Mouse (Mus musculus): Measurements from ENCODE around the gene Cep104.
A peak's percentile ranks its signal among the peaks of the same experiment; 100 is the strongest.

The Cep104 gene

DNA sequence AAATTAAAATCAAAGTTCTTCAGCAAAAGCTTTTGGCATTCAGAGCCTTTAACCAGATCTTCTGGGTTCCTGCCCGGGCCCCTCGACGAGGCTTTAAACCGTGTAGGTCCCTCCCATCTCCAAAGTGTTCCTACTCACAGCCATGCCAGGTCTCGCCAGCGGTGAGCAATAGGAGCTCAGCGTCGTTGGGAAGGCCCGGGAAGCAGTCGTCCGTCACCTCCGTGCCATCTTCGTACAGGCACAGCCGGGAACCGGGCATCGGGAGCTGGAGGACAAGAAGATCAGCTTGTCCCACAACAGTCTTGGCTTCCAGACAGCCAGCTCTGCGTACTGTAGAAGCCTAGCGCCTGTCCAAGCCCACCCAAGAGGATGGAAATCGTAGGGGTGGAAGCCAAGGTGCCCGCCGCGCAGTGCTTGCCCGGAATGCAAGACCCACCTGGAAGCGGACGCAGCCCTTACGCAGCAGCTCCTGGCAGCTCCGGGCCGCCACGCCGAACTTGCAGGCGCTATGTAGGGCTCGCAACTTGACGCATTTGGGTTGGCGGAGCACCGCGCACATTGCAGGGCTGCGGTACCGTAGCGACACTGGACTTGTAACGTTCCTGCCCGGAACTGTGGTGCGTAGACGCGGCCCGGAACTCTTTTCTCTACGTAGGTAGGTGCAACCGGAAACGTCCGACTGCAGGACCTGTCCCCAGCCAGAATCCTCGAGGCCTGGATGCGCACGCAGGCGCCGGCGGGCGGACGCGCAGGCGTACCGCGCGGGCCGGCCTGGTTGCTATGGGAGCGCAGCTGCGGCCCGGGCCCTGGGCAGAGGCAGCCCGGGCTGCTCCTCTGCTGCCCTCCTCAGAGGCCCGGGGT lies at the start of gene Cep104, which contains the start of gene Dffb:
Cep104 (plus strand) TSS at position 764 of the 861 bp plus-strand sequence.
Dffb (minus strand) TSS at position 696 of the 861 bp plus-strand sequence.
- peak; percentile 89 for DNase-seq (ENCODE audit: low read depth, low spot score)

DNA sequence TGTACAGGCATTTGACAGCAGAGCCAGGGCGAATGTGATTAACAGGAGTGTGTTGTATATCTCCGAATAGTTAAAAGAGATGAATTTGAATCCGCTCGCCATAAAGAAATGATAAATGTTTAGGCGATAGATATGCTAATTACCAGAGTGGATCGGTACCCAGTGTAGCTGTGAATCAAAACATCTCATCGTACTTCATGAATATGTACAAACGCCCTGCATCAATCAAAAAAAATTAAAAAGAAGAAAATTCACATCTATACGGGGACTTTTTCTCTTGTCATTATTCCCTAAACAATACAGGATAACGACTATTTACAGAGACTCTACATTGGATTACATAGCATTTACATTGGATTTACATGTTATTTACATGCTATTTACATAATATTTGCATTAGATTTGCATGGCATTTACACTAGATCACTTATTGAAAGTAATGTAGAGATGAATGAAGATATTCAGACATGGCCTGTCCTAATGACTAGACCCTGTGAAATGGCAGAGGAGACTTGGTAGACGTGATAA lies 46.2 kb upstream of the Cep104 start:
- DNase-seq (ENCODE audit: low read depth, low spot score), result no peak

DNA sequence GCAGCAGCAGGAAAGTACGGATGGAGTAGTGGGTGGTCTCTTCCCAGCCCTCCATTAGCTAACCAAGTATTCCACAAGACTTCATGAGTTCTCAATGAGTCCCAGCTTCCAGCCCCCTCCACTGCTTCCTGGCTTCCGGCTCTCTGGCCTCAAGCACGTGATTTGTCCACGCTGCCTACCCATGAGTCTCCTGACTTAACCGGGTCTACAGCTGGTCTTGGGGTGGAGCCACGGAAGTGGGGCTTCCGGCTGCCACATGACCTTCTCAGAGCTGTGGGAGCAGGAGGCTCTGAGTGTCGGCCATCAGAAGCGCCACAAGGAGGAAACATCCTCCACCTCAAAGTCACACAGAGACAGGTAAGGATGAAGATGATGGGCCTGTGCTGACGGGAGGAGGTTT lies 45.6 kb upstream of the Cep104 start:
- no peak for DNase-seq (ENCODE audit: low read depth, low spot score)

DNA sequence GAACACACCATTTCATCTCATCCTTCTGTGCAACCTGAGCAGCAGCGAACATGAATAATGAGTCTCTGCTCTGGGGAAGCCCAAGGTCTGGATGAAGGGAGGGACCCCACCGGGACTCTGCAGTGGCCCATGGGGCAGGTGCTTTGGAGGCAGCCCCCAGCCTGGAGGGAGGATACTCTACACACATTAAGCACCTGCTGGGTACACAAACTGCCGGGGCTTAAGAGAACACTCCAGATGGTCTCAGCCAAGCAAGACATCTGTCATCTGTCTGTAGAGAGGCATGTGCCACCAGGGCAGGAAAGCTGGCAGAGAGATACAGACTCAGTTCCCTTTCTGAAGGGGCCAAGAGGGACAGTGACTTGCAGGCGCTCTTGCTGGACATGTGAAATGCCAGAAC lies 45.1 kb upstream of the Cep104 start:
- no peak for DNase-seq (ENCODE audit: low read depth, low spot score)

DNA sequence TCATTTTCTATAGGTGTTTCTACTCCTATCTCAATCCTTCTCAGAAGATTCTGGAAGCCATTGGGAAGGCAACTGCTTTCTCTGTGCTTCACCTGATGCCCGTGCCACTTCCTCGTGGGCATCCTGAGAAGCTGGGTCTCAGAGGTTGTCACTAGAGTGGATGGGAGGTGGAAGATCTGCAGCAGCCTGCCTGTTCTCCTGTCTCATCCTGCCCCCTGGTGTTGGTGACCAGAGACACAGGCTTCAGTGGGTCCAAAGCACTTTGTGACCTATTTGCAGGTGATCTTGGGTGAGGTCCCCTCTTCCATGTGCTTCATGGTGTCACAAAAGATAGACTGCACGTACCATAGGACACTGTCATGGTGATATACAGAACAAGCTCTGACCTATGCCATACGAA lies 31.8 kb upstream of the Cep104 start:
- peak; percentile 41 for DNase-seq (ENCODE audit: low read depth, low spot score)

DNA sequence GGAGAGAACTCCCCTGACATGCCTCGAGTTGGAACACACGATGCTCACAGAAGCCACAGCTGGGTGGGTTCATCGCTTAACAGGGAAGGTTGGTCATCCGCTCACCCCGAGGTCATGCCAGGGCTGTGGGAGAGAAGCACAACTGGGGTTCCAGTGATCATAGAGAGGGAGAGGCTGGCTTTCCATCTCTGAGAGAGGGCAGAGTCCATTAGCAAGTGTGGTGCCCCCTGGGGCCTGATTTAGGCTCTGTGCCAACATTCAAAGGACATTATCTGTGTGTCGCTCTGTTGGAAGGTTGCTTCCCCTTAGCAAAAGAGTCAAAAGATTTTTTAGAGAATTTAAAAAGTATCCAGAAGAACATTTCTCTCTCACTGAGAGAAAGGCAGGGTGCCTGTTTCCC lies 30.7 kb upstream of the Cep104 start:
- no peak for DNase-seq (ENCODE audit: low read depth, low spot score)

DNA sequence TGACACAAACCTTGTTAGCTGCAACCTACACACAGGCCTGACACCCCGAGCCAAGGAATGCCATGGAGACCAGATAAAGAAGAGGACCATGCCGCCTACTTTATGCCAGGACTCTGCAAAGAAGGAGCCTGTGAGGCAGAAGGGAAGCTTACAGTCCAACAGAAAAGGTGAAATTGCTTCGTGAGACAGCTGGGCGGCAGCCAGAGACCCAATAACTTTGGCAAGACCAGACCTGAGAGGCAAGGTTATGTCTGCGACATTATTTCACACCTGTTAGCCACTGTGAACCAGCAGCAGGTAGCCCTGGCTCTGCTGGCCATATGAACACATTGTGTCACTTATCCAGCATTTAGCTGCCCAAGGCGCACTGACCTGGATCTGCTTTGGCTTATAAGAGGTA lies 29.3 kb upstream of the Cep104 start:
- no peak for DNase-seq (ENCODE audit: low read depth, low spot score)

DNA sequence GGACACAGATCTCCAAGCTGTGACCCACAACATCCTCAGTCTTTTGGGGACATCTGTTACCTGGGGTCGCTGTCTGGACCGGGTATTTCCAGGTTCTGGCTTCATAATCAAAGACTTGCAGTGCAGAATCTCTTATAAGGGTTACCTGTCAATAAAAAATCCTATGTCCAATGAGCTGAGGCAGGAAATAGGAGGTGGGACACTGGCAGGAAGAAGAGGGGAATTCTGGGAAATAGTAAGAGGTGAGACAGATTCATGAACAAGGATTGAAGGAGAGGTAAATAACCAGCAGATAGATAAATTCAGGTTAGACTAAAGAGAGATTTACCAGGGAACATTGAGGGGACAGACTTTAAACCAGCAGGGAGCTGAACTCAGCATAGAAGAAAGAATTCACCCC lies 24.6 kb upstream of the Cep104 start:
- DNase-seq (ENCODE audit: low read depth, low spot score), result peak; percentile 59

DNA sequence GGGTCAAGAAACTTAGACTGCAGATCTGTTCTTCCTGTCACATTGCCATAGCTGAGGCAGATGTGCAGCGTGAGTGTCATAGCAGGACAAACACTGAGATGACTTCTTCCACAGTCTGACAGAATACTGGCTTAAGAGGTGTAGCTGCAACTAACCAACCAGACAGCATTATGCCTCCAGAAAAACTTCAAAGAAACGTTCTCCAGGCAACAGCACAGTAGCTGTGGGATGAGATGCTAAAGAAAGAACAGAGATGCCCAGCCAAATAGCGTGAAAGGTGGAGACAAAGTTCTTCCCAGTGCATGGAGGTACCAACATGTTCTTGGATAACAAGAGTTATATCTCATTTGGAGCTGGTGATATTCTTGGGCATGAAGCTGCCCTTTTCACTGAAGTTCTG lies 23.8 kb upstream of the Cep104 start:
- no peak for DNase-seq (ENCODE audit: low read depth, low spot score)

DNA sequence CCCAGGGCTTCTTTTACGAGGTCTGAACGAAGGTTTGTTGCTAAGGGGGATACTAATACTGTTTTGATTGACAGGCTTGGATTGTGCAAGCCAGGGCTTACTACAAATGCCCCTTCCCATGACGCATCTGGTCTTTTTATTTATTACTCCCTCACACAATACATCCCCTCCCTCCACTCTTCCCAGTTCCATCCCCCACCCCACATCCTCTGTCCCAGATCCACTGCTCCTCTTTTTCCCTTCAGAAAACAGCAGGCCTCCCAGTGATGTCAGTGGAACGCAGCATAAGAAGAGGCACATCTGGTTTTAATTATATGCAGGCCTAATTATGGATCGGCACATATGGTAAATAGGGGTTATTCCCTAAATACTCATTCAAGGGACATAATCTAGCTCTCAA lies 23.3 kb upstream of the Cep104 start:
- DNase-seq (ENCODE audit: low read depth, low spot score), result no peak

DNA sequence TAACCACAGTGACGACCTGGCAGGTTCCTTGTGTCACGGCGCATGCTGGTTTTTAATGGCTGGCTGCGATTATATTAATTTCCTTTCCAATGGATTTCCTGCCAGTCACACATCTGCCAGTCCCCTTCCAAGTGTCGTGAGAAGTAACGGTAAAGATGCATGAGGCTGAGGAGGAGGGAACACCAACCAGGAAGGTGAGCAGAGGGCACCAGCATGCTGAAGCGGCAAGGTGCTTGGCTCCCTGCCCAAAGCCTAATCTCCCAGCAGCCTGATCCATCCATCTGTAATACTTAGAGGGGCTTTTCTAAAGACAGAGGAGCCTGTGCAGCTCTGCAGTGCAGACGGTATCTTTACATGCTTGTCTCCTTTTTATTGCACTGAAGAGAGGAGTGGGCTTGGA lies 19.3 kb upstream of the Cep104 start:
- DNase-seq (ENCODE audit: low read depth, low spot score), result no peak

DNA sequence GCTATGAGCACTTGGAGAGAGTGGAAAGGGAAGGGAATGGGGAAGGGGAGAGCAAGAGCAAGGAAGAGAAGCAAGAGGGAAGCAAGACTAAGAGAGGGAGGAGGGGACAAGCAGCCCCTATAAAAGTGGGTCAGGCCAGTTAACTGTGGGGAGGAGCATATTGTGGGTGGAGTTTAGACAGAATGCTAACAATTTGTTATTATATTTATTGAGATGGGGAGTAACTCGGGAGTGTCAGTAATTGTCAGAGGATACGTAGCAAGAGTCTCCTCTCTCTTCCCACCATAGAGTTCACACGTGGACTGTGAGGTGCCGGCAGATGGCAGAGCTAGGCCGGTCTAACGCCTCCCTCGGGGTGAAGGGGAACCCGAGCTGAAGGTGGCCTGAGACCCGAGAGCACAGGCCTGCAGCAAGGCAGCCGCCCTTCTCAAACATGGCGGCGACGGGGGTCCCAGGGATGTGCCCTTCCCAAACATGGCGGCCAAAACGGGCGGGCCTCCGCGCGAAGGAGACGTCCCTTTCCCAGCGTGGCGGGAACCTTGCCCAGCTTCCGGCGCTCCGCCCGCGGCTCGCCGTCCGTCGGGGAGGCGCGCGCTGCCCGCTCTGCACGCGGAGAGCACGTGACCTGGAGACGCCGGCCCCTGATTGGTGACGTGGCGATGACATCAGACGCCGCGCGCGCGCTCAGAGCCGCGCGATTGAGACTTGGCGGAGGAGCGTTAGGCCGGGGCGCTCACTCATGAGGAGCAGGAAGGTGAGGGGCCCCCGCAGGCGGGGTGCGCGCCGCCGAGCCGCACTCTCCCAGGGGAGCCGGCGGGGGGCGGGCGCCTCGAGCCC lies 18.2 kb upstream of the Cep104 start, which contains the start of gene A430005L14Rik:
A430005L14Rik (plus strand) TSS at position 669 of the 837 bp plus-strand sequence.
- DNase-seq (ENCODE audit: low read depth, low spot score), result peak; percentile 92

DNA sequence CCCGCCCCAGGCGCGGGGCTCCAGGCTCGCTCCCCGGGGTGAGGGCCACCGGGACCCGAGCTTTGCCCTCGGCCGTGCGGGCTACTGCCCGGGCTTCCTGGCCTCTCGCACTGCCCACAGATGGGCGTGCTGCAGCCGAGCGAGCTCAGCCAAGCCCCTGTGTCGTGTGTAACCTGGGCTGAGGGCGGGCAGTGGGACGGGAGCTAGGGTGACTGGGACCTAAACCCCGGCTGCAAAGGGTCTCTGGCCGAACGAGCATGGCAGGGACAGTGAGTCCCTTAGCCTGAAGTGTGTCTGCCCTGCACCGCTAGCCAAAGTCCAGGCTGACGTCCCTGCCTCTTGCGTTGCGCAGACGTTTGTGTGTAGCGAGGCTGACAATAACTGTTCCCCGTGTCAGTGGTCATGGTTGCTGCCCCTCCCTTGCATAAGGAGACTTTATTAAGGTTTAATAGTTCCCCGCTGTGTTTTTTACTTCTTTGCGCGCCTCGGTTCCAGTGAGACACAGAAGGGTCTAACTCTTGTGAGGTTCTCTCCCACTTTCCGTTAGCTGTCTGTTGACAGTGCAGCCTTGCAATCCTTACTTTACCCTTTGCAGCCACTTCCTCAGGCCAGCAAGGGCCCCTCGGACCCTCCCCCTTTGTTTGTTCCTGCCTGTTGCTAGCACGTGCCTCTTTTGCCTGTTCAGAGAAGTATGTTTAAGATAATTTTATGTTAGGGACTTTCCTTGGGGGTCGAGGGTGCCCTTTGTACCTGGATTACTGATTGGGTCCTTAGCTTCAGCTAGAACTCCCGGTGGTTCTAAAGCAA lies 17.3 kb upstream of the Cep104 start:
- peak; percentile 54 for DNase-seq (ENCODE audit: low read depth, low spot score)

DNA sequence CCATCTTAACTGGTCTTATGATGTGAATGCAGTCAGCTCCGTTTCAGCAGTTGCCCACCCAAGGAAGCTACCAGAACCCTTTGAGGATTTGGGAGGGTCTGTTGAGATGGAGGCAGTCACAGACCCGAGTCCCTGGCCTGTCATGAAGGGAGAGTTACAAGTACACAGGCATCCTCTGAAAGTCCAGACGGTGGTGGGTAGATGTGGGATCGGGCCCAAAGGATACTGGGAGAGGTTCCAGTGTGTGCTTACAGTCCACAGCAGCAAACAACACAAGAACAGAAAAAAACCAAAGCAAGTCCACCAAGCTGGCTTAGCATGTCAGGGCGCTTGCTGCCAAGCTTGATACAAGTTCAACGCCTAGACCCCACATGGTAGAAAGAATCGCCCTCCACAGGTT lies 12.4 kb upstream of the Cep104 start:
- no peak for DNase-seq (ENCODE audit: low read depth, low spot score)

DNA sequence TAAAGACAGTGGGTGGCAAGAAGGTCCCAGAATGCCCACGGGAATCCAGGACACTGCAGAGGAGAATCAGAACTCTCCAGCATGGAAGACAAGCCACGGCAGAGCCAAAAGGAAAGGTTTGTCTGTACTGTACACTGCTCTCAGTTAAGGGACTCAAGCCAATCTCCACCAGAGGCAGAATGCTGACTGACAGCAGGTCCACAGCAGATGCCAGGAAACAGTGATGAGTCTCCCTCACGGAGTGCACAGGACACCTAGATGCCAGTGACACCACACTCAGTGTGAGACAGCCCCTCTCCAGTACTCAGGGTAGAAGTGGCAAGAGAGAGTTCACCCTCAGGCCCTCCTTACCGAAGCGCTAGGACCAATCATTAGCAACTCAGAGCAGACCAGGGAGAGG lies 8.3 kb upstream of the Cep104 start:
- no peak for DNase-seq (ENCODE audit: low read depth, low spot score)

DNA sequence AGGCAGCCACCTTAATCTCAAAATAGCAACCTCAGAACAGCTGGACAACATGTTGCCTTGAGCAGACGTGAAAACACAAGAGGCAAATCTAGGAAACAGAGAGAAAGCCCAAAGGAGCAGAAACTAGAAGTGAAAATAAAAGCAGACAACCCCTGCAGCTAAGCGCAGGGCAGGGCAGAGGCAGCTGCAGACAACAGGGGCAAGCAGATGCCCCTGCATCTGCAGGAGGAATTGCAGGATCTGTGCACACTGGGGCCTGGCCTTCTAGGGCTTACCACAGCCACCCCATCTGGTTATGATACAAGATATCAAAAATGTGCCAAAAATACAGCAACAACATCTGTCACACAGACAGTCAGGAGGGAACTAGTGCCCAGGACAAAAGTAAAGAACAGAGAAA lies 7.4 kb upstream of the Cep104 start:
- DNase-seq (ENCODE audit: low read depth, low spot score), result no peak

DNA sequence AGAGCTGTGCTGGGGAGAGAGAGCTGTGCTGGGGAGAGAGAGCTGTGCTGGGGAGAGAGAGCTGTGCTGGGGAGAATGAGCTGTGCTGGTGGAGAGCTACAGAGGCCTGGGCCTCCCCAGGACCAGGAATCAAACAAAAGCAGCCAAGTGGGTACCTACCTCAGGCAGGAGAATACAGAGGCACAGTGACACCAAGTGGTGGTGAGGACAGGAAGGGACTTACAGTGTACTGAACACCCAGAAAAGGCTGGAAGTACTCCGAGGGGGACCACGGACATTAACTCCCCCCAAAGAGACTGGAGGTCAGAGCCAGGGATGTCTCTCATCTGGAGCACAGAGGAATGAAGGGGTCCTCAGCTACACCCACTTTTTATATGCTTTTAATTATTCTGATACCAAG lies 6.9 kb upstream of the Cep104 start:
- DNase-seq (ENCODE audit: low read depth, low spot score), result no peak

DNA sequence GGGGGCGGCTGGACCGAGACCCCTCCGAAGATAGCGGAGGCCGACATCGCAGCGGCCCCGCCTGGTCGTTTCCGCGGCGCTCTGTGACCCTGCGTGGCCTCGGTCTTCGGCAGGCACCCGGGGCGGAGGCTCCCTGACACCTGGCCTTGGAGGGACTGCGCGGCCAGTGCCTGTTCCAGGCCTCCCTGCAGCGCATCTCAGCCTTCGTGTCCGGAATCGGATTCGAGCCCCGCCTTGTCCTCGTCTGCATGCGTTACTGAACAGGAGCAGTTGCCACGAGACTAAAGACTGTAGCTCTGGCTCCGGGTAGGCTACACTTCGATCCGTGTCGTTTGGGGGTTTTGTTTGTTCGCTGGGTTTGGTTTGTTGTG lies 283 bp downstream of the Cep104 start:
- DNase-seq (ENCODE audit: low read depth, low spot score), result peak; percentile 42

DNA sequence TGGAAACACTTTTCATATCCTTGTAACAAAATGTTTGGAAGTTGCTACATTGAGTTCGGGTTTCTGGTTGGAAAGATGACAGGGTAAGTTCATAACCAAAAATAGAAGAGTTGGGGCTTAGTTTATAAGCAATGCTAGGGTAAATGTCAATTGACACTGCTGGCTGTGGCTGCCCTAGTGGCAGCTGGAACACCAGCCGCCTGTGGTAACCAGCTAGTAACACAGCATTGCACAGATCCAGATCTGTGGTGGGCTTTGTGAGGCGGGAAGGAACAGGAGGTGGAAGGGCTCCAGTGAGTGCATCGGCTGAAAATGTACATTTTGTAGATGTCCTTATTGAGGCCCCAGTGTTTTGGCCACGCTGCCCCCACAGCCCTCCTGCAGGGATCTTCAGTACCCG lies 774 bp downstream of the Cep104 start:
- peak; percentile 17 for DNase-seq (ENCODE audit: low read depth, low spot score)

DNA sequence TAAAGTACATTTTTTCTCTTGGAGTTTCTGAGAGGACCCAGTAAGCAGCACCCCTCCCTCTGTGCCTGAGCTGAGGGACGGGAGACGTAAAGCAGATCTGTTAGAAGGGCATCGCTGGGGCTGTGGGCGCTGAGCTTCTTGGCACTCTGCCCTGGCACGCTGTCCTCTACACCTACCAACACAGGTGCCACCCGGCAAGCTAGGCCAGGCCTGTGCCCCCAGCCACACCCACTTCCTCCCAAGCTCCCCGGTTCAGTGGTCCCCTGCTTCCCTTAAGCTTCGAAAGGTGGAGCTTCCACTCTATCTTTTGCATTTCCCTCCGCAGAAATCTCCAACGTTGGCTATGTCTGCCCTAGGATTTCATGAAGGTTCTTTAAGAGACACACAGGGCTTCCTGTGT lies 4.2 kb downstream of the Cep104 start:
- DNase-seq (ENCODE audit: low read depth, low spot score), result no peak

DNA sequence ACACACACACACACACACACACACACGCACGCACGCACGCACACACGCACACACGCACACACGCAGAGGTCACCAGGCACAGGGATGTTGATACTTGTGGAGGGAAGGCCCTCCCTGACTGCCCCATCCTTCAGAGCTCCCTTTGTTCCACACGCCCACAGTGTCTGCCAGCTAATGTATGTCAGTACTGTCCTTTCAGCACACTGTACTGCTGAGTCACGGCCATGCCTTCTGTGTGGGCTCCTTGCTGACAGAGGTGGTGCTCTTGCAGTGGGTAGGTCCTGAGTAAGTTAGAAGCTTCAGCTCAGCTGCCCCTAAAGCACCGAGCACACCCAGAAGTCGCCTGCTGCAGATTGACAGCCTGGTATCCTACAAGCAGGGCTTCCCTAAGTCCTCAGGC lies 5.5 kb downstream of the Cep104 start:
- no peak for DNase-seq (ENCODE audit: low read depth, low spot score)

DNA sequence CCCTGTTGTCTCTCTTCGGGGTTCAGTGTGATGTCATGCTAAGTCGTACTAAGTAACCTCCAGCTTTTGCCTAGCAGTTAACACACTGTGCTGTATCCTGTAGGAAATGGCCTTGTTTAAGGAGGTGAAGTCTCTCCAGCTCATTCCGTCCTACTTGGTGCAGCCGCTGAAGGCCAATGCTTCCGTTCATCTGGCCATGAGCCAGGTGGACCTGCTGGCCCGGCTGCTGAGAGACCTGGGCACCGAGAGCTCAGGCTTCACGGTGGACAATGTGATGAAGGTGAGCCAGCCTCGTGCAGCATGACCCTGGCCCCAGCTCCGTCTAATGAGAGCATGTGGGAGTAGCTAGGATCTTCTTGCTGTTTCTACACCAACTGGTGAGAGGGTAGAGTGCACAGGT lies 17.7 kb downstream of the Cep104 start:
- no peak for DNase-seq (ENCODE audit: low read depth, low spot score)
